Mouse (Mus musculus) heart, adult 2 months (tissue): ENCODE data around the gene Ccnt1.

Source experiments
- CTCF ChIP-seq: fragments of 200-600 bp; IDR thresholded peaks from 2 replicates; pipeline ENCODE4 v1.8.1; 2022; ENCODE audit warnings: antibody characterized with exemption, mild to moderate bottlenecking, moderate library complexity
- POLR2A ChIP-seq: fragments of 200-500 bp; IDR thresholded peaks from 2 replicates; pipeline ENCODE4 v1.6.1; 2011; ENCODE audit warnings: mild to moderate bottlenecking, low read depth, low read length, control low read depth; ENCODE audit not compliant: insufficient read depth

- TF ChIP-seq POLR2A (no peak), CTCF (no peak)
Measured at GRCm38 (mm10) chr15:98497631-98498030, 73.1 kb downstream of the Ccnt1 start.
